Mouse (Mus musculus) heart, embryonic 15.5 days (tissue): ENCODE data around the gene Erlin1. TPM values are rescaled to one million over a fixed set of nuclear protein-coding genes. Genes with fewer than 3 reads are reported as not detected.

Experiments used
- ATAC-seq: fragments of 200-750 bp; cut with Nextera tagmentation; replicated peaks from 2 replicates; pipeline ENCODE4 v1.8.0; 2017; ENCODE audit warnings: low read depth, moderate TSS enrichment; ENCODE audit not compliant: insufficient number of reproducible peaks, insufficient read depth, low FRiP score
- H3K27ac ChIP-seq: fragments of 300-500 bp; sonication (generic); 2 replicates; pipeline ENCODE4 v1.5.1; 2015; ENCODE audit warnings: mild to moderate bottlenecking, inconsistent platforms
- H3K27me3 ChIP-seq: fragments of 300-500 bp; sonication (generic); 2 replicates; pipeline ENCODE4 v1.6.1; 2015; ENCODE audit warnings: inconsistent platforms
- H3K36me3 ChIP-seq: fragments of 300-500 bp; sonication (generic); 2 replicates; pipeline ENCODE4 v1.6.1; 2015; ENCODE audit warnings: mild to moderate bottlenecking, inconsistent platforms
- H3K4me1 ChIP-seq: fragments of 300-500 bp; sonication (generic); replicated peaks from 2 replicates; pipeline ENCODE4 v1.6.1; 2015; ENCODE audit warnings: inconsistent platforms
- H3K4me2 ChIP-seq: fragments of 300-500 bp; sonication (generic); 2 replicates; pipeline ENCODE4 v1.6.1; 2015; ENCODE audit warnings: inconsistent platforms, mild to moderate bottlenecking, moderate library complexity
- H3K4me3 ChIP-seq: fragments of 300-500 bp; sonication (generic); 2 replicates; pipeline ENCODE4 v1.5.1; 2015; ENCODE audit warnings: mild to moderate bottlenecking, inconsistent platforms
- H3K9ac ChIP-seq: fragments of 300-500 bp; sonication (generic); 2 replicates; pipeline ENCODE4 v1.6.1; 2015; ENCODE audit warnings: mild to moderate bottlenecking, inconsistent platforms
- H3K9me3 ChIP-seq: fragments of 300-500 bp; sonication (generic); replicated peaks from 2 replicates; pipeline ENCODE4 v1.6.1; 2016; ENCODE audit warnings: inconsistent platforms
- WGBS: fragments of 180-500 bp; shearing (Covaris S2); methylation state at CpG from one replicate; pipeline ENCODE4 v1.1.7; 2015; ENCODE audit warnings: mixed read lengths; 5-methylcytosine and 5-hydroxymethylcytosine counted together
- polyA plus RNA-seq: library from polyadenylated mRNA; unstranded; fragments of >200 nt; fragmentation: Nextera tagmentation; extraction: Ambion mirVana; gene quantifications from 2 replicates; pipeline ENCODE4 v1.2.1, GENCODE M21; 2015

Erlin1 gene
- polyA plus RNA-seq, 1 experiment from 2014 or later = 14.0 TPM

DNA sequence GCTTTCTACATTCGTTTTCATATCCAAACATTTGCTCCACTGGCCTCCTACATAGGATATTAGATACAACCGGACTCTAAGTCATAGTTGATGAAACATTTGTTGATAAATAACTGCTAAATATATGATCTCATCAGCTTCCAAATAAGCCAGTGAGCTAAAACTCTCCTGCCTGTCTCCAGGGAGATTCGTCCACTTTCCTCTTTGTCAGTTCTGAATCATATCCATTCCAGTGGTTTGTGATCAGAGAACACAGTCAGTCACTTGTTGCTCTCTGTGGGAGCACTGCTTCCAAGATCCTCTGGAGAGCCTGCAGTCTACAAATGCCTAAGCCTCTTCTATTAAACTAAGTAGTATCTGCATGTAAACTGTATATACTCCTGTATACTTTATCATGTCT is 9.4 kb downstream of the Erlin1 start:
- H3K27me3 ChIP-seq = no peaks in the 10 kb centered on the region
- ATAC-seq = no peak
- 76% methylated on average over 3 of the region's 3 CpGs for WGBS

DNA sequence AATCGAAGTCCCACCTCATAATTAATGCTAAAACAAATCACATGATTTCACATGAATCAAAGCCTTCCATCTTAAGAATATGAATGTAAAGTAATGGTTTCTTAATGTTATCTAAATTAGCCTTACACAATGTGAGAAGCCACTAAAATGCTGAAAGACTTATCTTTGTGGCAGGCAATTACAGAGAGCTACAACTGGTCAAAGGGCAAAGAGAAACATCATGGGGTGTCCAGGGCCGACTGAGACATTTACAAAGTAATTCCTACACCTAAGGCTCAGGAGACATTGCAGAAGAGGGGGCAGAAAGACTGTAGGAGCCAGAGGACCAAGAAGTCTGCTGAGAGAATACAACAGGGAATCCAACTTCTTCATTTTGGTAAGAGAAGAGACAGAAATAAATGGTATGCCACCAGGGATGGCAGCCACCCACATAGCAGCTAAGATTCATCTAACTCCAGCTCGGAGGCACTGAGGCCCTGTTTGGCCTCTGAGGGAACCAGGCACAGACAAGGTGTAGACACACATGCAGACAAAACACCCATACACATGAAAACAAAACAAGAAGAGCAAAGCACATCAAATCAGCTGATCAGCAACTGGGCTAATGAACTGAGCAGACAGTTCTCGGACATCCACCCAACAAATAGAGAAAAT is 14.3 kb downstream of the Erlin1 start:
- 76% methylated on average over 4 of the region's 4 CpGs for WGBS
- ATAC-seq = no peak
- H3K27me3 ChIP-seq = no peaks in the 10 kb centered on the region
- H3K4me1 ChIP-seq = no peaks in the 10 kb centered on the region
- H3K27ac ChIP-seq = no peak overlapping the region
- H3K36me3 ChIP-seq = peaks cover 23% of the 10 kb centered on the region
- no peak overlapping the region for H3K4me2 ChIP-seq
- H3K4me3 ChIP-seq = no peak overlapping the region
- H3K9me3 ChIP-seq = no peaks in the 10 kb centered on the region
- no peak overlapping the region for H3K9ac ChIP-seq

More for the DNA sequence above, 9.4 kb downstream of the Erlin1 start:
- H3K9me3 ChIP-seq = no peaks in the 10 kb centered on the region
- no peak overlapping the region for H3K4me2 ChIP-seq
- no peak overlapping the region for H3K9ac ChIP-seq
- no peaks in the 10 kb centered on the region for H3K4me1 ChIP-seq
- H3K27ac ChIP-seq = no peak overlapping the region
- H3K4me3 ChIP-seq = no peak overlapping the region
- peaks cover 38% of the 10 kb centered on the region for H3K36me3 ChIP-seq

DNA sequence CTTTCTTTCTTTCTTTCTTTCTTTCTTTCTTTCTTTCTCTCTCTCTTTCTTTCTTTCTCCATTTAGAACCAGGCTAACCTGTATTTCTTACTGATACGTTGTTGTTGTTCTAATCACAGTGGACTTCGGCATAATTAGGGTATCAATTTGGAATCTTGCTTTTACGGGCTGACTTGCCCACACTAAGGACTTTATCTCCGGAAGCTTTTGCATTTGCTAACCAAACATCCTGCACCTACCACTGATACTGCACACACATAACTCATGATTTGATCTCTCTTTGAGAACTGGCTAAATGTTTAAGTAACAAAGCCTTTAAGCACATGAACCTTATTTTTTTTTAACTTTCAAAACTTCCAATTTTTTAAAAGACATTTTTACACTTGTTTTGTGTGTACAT is 19.2 kb downstream of the Erlin1 start:
- 68% methylated on average over 4 of the region's 4 CpGs for WGBS
- Histone ChIP-seq H3K4me1 (no peaks in the 10 kb centered on the region), H3K9ac (no peak overlapping the region), H3K9me3 (no peaks in the 10 kb centered on the region), H3K27me3 (no peaks in the 10 kb centered on the region), H3K4me2 (no peak overlapping the region), H3K4me3 (no peak overlapping the region), H3K36me3 (peaks cover 21% of the 10 kb centered on the region; the same call in 1 of the 2 replicates), H3K27ac (no peak overlapping the region)
- no peak for ATAC-seq

DNA sequence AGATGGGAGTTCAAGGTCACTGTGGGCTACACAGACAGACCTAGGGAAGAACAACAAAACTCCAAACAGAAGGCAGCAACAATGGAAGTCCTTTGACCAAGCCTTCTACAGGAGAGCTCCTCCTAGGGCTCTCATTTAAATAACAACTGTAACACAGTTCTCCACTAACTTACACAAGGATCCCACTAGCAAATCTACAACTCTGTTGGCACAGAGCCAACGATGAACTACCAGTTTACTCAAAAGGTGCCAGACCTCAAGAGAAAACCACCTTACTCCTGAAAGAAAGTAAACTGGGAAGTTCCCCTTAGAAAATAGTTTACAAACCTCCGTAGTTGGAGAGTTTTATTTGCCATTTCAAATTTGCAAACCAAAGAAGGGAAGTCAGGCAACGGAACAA is 20.3 kb downstream of the Erlin1 start:
- ATAC-seq = no peak
- Histone ChIP-seq H3K9me3 (no peaks in the 10 kb centered on the region), H3K27ac (no peak overlapping the region), H3K9ac (no peak overlapping the region), H3K4me3 (no peak overlapping the region), H3K36me3 (peaks cover 18% of the 10 kb centered on the region; the same call in 1 of the 2 replicates), H3K4me2 (no peak overlapping the region), H3K4me1 (no peaks in the 10 kb centered on the region), H3K27me3 (no peaks in the 10 kb centered on the region)
- 69% methylated on average over 3 of the region's 3 CpGs for WGBS

DNA sequence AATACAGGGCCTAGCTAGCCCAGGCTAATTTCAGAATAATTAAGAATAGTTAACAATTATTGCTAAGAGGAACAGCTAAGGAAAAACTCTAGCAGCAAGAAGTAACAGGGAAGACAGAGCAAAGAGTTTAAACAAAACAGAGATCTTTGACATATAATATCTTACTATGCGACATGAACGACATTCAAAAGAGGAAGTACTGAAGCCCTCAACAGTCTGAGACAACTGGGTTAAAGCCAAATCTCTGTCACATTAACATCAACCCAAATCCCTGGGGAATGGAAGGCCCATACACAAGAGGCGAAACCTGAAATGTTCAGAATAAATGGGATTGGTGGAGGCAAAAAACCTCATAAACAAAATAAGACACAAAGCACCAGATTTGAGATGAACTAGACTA is 23.7 kb downstream of the Erlin1 start:
- Histone ChIP-seq H3K4me3 (no peak overlapping the region), H3K4me2 (no peak overlapping the region), H3K9ac (no peak overlapping the region), H3K27ac (no peak overlapping the region), H3K9me3 (no peaks in the 10 kb centered on the region), H3K4me1 (no peaks in the 10 kb centered on the region), H3K36me3 (peaks cover 18% of the 10 kb centered on the region; the same call in 1 of the 2 replicates), H3K27me3 (no peaks in the 10 kb centered on the region)
- 74% methylated on average over 3 of the region's 3 CpGs for WGBS
- no peak for ATAC-seq

DNA sequence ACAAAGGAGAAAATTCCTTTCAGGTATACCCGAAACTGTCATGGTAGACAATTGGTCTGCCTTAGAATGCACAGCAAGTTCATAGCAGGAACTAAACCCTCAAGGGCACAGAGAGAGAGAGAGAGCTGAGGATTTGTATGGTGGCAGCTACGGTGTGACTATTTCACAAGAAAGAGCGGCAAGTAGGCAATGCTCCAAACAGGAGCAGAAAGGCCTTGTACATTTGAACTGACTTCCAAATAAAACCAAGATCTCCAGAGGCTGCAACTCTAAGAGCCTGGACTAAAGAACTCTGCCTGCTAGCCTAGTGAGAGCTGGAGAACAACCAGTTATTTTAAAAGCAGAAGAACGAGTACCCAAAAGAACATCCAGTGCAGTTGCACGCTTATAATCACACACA is 27.5 kb downstream of the Erlin1 start:
- Histone ChIP-seq H3K27me3 (no peaks in the 10 kb centered on the region), H3K36me3 (peaks cover 20% of the 10 kb centered on the region; the same call in 1 of the 2 replicates), H3K9me3 (no peaks in the 10 kb centered on the region), H3K4me2 (no peak overlapping the region), H3K27ac (no peak overlapping the region), H3K4me1 (no peaks in the 10 kb centered on the region), H3K4me3 (no peak overlapping the region), H3K9ac (no peak overlapping the region)
- WGBS = 81% methylated on average over 5 of the region's 5 CpGs
- no peak for ATAC-seq

DNA sequence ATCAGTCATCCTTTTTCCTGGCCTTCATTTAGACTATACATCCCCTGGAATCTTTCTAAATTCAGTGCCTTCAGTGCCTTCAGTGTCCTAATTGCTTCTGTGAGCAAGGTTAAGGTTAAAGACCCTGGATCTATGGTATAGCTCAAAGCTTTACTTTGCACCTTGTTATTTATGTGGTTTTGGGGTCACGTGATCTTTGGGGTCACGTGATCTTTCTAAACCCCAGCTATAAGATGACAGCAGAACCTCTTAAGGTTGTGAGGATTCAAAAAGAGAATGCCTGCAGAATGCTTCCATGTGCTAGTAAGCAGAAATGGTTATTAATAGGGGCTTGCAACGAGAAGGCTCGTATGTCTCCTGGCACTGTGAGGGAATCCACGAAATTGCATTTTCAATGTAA is 36.2 kb downstream of the Erlin1 start:
- H3K9me3 ChIP-seq = no peaks in the 10 kb centered on the region
- H3K36me3 ChIP-seq = peaks cover 8% of the 10 kb centered on the region; the same call in 1 of the 2 replicates
- no peak overlapping the region for H3K4me3 ChIP-seq
- no peak overlapping the region for H3K4me2 ChIP-seq
- no peak overlapping the region for H3K27ac ChIP-seq
- H3K9ac ChIP-seq = no peak overlapping the region
- H3K27me3 ChIP-seq = no peaks in the 10 kb centered on the region
- H3K4me1 ChIP-seq = no peaks in the 10 kb centered on the region
- ATAC-seq = no peak
- WGBS = 92% methylated on average over 5 of the region's 5 CpGs

DNA sequence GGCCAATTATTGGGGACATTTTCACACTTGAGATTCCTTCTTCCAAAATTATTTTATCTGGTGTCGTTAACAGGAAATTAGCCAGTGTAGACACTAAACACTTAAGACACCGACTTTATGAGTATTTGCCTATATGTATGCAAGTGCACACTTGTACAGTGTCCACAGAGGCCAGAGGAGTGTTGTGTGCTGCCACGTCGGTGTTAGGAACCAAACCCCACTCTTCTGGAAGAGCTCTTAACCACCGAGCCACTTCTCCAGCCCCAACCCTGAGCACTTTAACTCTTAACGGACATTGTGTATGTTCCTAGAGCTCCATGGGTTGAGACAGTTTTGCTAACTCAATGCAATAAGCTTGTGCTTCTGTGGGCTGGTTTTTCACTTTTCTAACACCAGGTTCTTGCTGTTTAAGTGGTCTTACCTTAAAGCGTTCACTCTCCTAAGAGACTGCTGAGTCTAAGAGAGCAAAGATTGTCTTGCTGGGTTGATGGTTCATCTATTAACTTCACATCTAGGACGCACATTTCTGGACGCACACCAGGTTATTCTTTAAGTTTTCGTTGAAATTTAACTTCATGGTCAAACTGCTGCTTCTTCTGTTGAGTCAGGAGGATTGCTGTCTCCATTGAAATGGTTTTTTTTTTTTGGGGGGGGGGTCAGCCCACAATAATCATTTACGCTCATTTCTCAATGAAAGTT is 37.4 kb downstream of the Erlin1 start:
- Histone ChIP-seq H3K9me3 (no peaks in the 10 kb centered on the region), H3K27me3 (no peaks in the 10 kb centered on the region), H3K4me3 (no peak overlapping the region), H3K4me1 (no peaks in the 10 kb centered on the region), H3K27ac (no peak overlapping the region), H3K4me2 (no peak overlapping the region), H3K36me3 (peaks cover 5% of the 10 kb centered on the region; the same call in 1 of the 2 replicates), H3K9ac (no peak overlapping the region)
- ATAC-seq = no peak
- 84% methylated on average over 11 of the region's 11 CpGs for WGBS

DNA sequence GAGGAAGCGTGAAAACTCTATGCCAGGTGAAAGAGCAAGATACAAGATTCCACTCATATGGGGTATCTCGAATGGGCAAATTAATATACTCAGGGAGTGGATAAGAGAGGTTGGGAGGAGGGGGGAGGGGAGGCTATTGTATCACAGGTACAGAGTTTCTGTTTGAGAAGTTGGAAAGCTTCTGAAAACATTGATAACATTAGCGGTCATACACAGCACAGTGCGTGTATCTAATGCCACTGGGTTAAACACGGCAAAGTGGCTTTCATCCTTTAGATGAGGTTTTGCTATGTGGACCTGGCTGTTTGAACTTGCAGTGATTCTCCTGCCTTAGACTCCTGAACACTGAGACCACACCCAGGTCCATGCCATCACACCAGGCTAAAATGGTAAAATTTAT is 39.6 kb downstream of the Erlin1 start:
- Histone ChIP-seq H3K9me3 (no peaks in the 10 kb centered on the region), H3K27ac (no peak overlapping the region), H3K9ac (no peak overlapping the region), H3K4me1 (no peaks in the 10 kb centered on the region), H3K4me3 (no peak overlapping the region), H3K27me3 (no peaks in the 10 kb centered on the region), H3K4me2 (no peak overlapping the region), H3K36me3 (no peaks in the 10 kb centered on the region)
- WGBS = 82% methylated on average over 5 of the region's 5 CpGs
- no peak for ATAC-seq

DNA sequence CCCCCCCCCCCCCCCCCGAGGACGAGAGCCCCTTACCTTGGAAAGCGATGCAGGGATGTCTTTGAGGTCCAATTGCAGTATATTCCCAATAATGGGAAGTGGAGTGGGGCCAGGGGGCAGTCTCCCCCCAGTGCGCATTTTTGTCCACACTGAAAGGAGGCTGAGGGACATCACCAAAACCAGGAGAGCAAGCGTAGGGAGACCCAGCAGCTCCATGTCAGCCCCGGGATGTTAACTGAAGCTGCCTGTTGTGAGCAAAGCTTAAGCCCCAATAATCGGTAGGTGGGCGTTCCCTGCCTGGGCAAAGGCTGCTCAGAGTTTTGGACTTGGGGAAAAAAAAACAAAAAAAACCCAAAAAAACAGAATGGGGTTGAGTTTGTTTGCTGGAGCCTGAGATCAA is 40.6 kb downstream of the Erlin1 start, which contains the start of gene Cyp2c23:
Gene Cyp2c23 (minus strand): TSS at position 237 of the 400 bp plus-strand sequence.
- no peak within 1 kb of the TSS for H3K9ac ChIP-seq
- WGBS = 73% methylated on average over 8 of the region's 8 CpGs
- ATAC-seq = no peak
- no peaks in the 10 kb centered on the region for H3K9me3 ChIP-seq
- no peak within 1 kb of the TSS for H3K27ac ChIP-seq
- no peak within 1 kb of the TSS for H3K4me3 ChIP-seq
- H3K36me3 ChIP-seq = no peaks in the 10 kb centered on the region
- H3K4me1 ChIP-seq = no peaks in the 10 kb centered on the region
- no peak within 1 kb of the TSS for H3K4me2 ChIP-seq
- H3K27me3 ChIP-seq = no peaks in the 10 kb centered on the region

DNA sequence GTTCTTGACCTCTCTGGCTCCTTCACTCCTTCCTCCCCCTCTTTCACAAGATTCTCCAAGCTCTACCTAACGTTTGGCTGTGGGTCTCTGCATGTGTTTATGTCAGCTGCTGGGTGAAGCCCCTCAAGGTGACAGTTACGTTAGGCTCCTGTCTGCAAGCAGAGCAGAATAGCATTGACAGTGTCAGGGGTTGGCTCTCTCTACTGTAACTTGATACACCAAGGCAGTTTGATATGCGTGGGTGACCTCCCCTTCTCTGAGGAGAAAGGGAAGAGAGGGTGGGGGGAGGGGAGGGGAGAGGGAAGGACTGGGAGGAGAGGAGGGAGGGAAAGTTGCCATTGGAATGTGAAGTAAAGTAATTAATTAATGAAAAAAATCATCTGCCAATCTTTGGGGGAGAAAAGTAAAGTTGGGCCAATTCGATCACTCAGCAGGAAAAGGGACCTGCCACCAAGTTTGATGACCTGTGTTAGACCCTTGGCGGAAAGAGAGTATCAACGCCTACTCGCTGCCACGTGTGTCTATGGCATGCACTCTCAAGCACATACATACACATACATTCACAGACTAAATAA is 42.5 kb downstream of the Erlin1 start:
- H3K4me1 ChIP-seq = no peaks in the 10 kb centered on the region
- no peak for ATAC-seq
- no peak overlapping the region for H3K4me2 ChIP-seq
- H3K4me3 ChIP-seq = no peak overlapping the region
- no peak overlapping the region for H3K9ac ChIP-seq
- H3K27me3 ChIP-seq = no peaks in the 10 kb centered on the region
- no peaks in the 10 kb centered on the region for H3K36me3 ChIP-seq
- H3K27ac ChIP-seq = no peak overlapping the region
- 57% methylated on average over 8 of the region's 8 CpGs for WGBS
- no peaks in the 10 kb centered on the region for H3K9me3 ChIP-seq
